Mouse (Mus musculus) spleen, postnatal 10 days (tissue): ENCODE data around the gene Cltc.
A peak's percentile ranks its signal among the peaks of the same experiment; 100 is the strongest.
"Not testable (repeated sequence)": the region's sequence is repeated elsewhere in the genome, so short reads cannot be mapped to it uniquely, and the experiment has no call there.

Source experiments
- DNase-seq, 2 experiments: peaks; one replicate each; pipeline ENCODE4 v3.0.0; 2021 to 2022; ENCODE audit warnings: low spot score in 2 of 2

The Cltc gene

DNA sequence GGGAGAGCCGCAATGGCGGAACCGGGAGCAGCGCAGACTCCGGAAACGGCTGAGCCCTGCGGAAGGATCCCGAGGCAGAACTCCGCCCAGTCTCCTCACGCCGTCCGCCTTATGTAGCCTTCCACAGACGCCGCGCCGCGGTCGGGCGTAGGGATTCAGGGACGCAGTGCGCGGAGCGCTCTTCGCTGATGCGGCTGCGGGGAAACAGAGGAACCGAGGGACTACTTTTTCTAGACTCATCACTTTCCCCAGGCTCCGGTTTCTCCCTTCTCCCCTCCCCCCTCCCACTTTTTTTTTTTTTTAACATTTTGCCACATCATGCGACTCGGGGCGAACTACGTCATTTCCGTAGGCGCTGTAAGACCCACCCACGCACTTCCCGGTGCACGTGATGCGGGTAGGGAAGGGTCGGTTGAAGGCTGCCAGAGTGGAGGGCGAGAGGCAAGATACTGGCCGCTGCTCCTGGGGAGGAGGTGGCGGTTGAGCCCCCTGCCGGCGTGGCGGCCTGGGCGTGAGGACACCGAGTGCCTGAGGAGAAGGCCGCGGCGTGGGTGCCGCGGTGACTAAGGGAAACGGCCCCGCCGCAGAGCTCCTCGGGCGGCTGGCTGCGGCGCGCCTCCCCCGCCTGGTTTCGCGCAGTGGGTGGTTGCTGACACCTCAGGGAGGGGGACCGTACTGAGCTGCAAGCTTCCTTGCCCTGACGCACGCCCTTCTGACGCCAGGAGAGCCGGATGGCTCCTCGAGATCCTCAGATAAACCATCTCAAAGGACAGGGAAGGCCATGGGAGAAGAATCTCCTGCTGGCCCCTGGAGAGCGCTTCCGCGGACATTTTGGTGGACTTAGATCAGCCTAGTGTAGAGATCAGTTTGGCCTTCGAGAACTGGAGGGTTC, at the start of gene Cltc:
TSS of gene Cltc (minus strand) at position 86 of the 892 bp plus-strand sequence.
- DNase-seq = peak; percentile 95 to 97

DNA sequence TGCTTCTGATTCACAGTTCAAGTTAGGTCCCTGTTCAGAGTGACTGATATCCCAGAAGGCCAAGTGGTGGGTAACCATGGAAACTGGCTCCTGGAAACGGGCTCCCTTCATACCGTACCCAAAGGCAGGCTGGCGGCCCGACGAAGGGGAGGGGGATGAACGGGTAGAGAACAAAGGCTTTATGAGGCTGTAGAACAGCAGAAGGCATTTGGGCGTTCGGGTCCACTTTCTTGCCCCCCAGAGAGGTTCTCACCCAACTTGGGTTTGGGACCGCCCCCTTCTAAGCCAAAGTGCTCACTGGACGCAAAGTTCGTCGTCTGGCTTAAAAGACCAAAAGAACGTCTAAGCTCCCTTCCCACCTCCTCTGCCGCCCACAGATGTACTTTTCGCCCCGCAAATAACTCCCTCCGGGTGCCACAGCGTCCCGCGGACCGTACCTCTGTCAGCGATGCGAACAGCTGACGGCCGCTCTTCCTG, 49.7 kb upstream of the Cltc start:
- DNase-seq = peak; percentile 65

GRCm38 (mm10) chr11:86794161-86794560, 36.8 kb upstream of the Cltc start:
- DNase-seq = no peak

DNA sequence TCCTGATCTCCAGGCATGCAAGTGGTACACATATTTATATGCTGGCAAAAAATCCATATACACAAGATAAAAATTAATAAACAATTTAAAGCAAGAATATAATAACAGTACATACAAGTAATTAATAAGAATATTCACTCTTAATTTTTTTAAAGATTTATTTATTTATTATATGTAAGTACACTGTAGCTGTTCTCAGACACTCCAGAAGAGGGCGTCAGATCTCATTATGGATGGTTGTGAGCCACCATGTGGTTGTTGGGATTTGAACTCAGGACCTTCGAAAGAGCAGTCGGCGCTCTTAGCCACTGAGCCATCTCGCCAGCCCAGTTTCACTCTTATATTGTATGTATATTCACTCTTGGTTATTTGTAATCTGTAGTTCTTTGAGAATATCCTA, 30.1 kb upstream of the Cltc start:
- not testable (repeated sequence) for DNase-seq

DNA sequence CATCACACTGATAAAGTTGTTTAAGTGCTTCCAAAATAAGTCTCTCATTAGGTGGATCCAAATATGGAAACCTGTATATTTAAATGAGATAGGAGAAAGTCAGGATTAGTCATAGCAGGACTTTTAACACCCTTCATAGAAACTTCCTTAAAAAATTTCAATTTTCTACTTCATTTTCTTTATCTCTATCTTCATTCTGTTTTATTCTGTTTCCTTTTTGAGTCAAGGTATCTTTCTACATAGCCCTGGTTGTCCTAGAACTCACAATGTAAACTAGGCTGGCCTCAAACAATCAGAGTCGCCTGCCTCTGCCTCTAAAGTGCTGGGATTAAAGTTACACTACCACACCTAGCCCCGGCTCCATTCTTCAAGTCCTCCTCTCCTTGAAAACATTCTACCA, 28.4 kb upstream of the Cltc start:
- DNase-seq = no peak

DNA sequence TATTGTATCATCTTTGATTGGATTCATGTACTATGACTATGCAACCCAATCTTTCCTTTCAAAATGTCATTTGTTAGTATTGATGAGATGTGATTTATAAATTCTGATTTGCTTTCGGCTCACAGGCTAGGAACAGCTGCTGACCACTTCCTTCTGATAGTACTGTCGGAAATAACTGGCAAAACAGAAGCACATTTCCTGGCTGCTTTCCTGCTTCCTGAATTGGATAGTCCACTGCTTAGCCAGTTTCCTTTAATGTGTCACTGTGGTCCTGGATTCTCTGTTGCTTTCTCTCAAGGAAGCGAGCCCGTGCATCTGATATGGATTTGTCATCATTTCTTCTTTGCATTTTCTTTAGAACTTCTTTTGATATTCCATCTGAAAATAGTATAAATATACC, 12.5 kb upstream of the Cltc start:
- DNase-seq = no peak

GRCm38 (mm10) chr11:86764501-86764900, 7.1 kb upstream of the Cltc start:
- no peak for DNase-seq

DNA sequence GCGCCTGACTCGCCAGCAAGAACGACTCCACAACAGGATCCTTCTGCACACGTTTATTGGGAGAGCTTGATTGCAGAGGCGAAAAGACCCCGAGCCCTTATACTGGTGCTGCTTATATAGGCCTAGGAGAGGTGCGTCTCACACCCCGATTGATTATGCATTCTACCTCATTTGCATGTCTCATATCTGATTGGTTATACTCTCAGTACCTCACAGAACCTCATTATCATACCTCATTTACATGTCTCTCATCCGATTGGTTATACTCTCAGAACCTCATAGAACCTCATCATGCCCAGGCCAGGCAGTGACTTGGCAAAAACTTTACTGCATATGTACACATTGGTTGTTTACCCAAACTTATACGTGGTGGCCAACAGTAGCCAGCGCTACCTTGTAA, 5.8 kb upstream of the Cltc start:
- not testable (repeated sequence) for DNase-seq

- no peak for DNase-seq
These were observed 3.0 kb upstream of the Cltc start for GRCm38 (mm10) chr11:86760357-86760756.

DNA sequence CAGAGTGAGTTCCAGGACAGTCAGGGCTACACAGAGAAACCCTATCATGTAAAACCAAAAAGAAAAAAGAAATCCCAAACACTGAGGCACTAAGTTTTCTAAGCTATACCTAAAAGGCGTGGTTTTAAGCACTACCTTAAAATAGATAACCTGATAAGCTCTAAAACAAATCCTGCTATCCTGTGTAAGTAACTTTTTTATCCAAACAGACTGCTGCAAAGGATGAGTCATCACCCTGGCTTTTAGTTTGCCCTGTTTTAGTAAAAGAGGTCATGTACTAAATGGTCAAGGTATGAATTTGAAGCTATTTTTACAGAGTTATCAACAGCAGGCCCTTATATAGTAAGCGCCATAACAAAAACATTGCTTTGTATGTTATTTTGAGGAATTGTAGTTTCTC, 2.5 kb upstream of the Cltc start:
- DNase-seq = no peak

DNA sequence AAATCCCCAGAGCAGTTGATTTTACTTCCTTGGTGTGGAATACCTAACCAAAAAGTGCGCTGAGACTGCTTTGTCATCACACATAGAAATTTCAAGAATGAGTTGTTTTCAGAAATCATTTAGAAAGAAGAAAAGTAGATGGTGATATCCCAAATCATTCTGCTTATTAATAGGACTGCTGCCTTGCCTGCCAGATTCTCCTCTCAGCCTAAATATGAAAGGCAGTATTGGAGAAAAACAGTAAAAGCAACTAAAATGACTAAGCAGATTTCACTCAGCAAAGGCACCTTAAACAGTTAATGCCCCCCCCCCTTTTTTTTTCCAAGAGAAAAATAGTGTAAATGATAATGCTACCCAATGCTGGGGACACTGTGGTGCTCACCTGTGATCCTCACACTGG, 1.9 kb upstream of the Cltc start:
- no peak for DNase-seq

DNA sequence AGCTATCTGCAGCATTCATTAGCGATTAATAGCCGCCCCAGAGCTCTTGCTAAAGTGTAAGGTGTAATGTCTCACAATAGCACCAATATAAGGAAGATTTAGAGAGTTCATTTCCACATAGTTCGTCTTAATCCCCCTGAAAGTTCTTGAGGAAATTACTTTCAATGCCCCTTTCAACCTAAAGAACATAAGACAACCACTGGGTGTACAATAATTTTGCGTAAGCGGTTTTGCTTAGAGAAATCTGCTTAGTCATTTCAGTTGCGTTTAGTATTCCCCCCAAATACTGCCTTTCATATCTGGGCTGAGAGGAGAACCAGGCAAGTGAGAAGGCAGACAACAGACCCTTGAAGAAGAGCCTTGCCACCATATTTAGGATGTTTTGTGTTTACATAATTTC, 1.2 kb upstream of the Cltc start:
- DNase-seq = no peak

DNA sequence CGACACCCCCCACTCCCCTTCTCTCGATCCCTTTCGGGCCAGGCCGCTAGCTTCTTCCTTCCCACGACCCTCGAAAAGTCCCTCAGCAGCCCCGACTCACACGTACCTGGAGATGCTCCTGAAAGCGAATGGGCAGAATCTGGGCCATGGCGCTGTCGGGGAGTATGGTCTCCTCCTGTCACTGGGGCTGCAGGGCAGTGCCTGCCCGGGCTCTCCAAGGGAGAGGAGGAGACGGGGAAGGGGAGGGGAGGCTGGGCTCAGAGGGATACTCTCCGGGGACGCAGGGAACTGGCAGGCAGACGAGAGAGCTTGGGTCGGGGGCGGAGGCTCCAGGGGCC, 254 bp downstream of the Cltc start:
- no peak for DNase-seq

- DNase-seq = peak; percentile 62 to 73
These were observed 916 bp downstream of the Cltc start for GRCm38 (mm10) chr11:86756156-86757141.

- no peak for DNase-seq
These were observed 5.0 kb downstream of the Cltc start for GRCm38 (mm10) chr11:86752404-86752803.

DNA sequence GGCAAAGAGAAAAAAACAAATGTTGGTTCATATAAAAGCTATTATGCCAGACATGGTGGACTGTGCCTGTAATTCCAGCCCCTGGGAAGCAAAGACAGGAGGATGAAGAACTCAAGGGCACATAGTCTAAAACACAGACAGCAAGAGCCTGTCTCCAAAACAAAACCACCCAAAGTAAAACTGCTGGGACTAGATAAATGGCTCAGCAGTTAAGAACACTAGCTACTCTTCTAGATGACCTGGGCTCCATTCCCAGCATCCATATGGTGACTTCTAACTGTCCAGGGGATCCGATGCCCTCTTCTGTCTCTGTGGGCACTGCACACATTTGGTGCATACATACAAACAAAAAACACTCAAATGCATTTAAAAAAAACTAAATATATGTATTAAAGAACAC, 6.4 kb downstream of the Cltc start:
- DNase-seq = no peak

GRCm38 (mm10) chr11:86749776-86750423, 7.5 kb downstream of the Cltc start:
- DNase-seq = no peak

DNA sequence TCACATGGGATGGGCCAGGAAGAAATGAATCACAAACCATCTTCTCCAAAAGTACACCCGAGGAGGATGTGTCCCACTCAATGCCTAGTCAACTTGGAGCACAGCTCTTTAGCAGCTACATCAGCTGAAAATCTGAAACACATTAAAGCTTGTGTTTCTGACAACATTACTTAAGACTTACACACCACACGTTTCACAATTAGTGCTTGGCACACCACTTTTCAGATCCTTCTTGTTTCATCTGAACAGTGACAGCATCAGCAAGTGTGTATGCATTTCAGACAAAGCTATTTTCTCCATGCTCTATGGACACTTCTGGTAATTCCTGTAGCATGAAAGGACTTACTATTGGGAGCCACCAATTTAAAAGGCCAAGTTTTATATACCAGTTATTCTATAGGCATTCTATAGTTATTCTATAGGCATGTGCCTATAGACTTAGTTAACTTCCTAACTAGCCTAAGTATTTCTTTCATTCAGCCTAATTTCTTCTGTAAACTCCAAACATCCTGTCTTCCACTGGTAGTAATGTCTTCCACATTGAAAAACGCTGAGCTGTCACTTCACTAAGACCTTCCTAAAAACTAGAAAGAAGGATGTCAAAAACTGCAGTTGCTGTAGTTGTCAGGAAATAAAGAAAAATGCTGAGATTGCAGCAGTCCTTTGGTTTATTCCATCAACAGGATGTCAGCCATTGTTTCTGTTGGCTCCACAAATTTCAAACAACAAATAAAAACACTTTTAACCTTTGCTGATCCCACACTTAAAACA, 11.5 kb downstream of the Cltc start:
- DNase-seq = no peak

GRCm38 (mm10) chr11:86742605-86743004, 14.8 kb downstream of the Cltc start:
- DNase-seq = peak in 1 of 2 experiments; percentile 70

DNA sequence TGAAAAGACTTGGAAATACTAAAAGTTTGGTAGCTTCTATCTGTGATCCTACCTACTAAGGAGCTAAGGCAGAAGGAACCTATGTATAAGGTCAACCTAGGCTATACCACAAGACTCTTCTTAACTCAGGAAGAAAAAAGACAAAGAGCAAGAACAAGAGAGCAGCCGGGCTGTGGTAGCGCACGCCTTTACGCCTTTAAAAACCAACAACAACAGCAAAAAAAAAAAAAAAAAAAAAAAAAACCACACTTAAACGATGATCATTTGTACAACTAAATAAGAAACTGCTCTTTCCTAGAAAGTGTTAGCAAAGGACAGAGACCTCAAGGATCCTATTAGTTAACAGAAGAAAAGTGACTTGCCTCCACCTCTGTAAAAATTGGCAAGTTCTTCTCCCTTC, 15.9 kb downstream of the Cltc start:
- no peak for DNase-seq

DNA sequence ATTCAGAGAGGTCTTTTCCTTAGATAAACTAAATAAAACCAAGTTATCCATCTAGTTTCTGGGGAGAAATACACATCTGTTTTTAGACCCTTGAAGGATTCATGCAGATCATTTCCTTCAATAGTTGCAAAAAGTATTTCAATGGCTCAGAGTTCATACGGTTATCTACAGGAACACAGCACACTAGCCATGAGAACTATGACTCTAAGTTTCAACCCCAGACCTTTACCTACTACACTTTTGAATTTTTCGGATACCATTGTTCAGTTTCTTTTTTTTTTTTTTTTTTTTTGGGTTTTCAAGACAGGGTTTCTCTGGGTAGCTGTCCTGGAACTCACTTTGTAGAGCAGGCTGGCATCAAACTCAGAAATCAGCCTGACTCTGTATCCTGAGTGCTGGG, 17.9 kb downstream of the Cltc start:
- no peak for DNase-seq
